Mouse (Mus musculus): Measurements from ENCODE around the gene Dusp5.
A peak's percentile ranks its signal among the peaks of the same experiment; 100 is the strongest.

Gene Dusp5

GRCm38 (mm10) chr19:53517370-53518096, 11.4 kb upstream of the Dusp5 start:
- no peak for DNase-seq (ENCODE audit: extremely low spot score)

DNA sequence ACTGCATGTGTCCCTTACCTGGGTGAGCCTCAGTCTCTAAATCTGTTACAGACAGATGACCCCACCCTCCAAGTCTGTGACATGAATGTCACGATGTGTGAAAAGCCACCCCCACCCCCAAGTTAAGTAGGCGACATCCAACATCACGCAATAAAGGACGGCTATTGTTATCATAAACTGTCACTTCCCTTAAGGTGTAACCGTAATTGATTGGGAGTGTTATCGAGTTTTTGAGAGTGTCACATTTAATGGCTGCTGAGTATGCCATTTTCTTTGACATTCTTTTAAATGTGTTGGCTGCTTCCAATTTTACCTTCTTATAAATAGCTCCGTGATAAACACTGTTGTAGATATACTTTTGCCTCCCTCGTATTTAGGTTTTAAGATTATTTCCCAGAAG, 9.4 kb upstream of the Dusp5 start:
- no peak for DNase-seq (ENCODE audit: extremely low spot score)

DNA sequence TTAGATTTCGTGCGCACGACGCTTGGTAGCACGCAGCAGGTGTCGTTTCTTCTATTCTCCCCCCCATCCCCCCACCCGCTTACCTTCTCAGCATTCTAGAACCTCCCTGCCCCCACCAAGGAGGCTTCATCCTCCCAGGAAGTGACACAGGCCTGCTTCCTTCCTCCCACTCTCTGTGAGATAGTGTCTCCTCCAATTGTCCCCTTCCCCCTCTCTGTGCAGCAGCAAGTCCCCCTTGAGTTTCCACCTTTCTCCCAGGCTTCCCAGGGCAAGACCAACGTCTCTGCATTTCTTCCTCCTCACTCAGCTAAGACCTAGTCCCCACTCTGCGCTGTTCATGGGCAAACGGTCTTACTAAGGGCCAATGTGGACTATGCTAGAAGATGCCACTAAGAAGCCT, 8.9 kb upstream of the Dusp5 start:
- DNase-seq (ENCODE audit: extremely low spot score): no peak

GRCm38 (mm10) chr19:53521137-53521795, 7.6 kb upstream of the Dusp5 start:
- DNase-seq (ENCODE audit: extremely low spot score): no peak

DNA sequence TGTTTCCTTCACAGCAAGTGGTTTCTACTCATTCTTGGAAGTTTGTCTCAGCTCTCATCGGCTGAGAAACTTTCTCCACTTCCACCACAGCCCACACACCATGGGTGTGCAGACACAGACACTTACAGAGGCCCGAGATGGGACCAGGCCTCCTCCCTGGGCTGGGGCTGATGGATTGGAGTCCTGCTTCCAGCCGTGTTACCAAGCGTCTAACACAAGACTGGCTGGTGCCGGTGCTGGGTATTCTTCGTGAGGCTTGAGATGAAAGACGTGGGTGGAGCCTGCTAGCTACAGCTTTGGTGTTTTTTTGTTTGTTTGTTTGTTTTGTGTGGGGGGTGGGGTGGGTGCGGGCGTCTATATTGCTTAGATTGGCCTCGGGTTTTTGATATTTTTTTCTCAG, 1.4 kb upstream of the Dusp5 start:
- DNase-seq (ENCODE audit: extremely low spot score): no peak

DNA sequence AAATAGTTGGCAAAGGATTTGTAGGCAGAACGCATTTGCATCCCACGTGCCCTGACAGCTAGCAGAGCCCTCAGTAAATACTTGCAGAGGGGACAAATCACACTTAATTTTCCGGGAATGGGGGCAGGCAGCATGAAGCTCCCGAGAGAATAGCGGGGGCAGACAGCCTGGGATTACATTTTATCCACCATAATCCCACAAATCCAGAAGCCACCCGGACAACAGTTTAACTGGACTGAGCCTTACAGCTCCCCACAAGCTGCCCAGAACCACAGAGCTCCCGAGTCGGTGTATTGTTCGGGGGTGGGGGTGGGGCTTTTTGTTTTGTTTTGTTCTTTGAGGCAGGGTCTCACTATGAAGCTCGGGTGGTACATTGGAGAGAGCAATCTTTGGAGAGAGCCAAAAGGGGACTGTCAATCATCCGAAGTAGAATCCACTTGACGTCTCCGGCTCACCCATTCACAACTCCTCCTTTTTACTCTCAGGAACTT, 733 bp upstream of the Dusp5 start:
- peak; percentile 53 for DNase-seq (ENCODE audit: extremely low spot score)

DNA sequence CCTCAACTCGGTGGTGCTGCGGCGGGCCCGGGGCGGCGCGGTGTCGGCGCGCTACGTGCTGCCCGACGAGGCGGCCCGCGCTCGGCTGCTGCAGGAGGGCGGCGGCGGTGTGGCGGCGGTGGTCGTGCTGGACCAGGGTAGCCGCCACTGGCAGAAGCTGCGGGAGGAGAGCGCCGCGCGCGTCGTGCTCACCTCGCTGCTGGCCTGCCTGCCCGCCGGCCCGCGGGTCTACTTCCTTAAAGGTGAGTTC, 471 bp downstream of the Dusp5 start:
- no peak for DNase-seq (ENCODE audit: extremely low spot score)

- DNase-seq (ENCODE audit: extremely low spot score): peak; percentile 83
Measured at GRCm38 (mm10) chr19:53529705-53530562, 1.0 kb downstream of the Dusp5 start.

DNA sequence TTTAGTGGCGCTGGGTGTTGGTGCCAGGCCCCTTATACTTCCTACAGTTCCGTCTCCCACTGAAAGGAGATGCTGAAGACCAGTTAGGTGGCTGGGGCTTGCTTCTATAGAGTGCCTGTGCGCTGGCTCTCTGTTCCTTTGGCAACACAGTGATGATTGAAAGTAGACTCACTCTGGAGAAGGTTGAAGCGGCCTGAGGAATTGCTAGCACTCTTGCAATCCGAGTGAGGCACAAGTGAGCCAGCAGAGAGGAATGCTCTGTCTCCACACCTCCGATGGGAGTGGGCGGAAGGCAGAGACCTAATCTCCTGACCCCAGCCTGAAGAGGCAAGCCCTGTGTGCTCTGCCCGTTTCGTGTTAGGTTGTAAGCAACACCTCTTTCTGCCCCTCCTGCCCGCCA, 2.5 kb downstream of the Dusp5 start:
- DNase-seq (ENCODE audit: extremely low spot score): no peak

DNA sequence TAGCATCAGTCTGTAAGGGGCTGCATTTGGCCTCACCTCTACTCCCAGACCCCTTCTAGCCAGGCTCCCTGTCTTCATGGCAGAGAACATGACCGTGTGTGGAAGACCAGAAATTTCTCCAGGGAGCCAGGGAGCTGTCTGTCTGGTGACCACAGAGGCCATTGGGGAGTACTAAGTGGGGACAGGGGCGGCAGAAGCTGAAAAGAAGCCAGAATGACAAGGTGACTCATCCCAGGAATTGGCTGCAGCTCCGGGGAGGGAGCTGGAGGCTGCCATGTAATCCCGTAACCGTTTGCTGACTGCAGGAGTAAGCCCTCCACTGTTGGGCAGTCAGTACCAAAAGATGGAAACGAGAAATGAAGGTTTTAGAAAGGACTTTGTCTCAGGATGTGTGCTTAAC, 3.1 kb downstream of the Dusp5 start:
- DNase-seq (ENCODE audit: extremely low spot score): no peak

- DNase-seq (ENCODE audit: extremely low spot score): no peak
Measured at GRCm38 (mm10) chr19:53532676-53533075, 3.8 kb downstream of the Dusp5 start.

GRCm38 (mm10) chr19:53533236-53533635, 4.3 kb downstream of the Dusp5 start:
- DNase-seq (ENCODE audit: extremely low spot score): no peak

DNA sequence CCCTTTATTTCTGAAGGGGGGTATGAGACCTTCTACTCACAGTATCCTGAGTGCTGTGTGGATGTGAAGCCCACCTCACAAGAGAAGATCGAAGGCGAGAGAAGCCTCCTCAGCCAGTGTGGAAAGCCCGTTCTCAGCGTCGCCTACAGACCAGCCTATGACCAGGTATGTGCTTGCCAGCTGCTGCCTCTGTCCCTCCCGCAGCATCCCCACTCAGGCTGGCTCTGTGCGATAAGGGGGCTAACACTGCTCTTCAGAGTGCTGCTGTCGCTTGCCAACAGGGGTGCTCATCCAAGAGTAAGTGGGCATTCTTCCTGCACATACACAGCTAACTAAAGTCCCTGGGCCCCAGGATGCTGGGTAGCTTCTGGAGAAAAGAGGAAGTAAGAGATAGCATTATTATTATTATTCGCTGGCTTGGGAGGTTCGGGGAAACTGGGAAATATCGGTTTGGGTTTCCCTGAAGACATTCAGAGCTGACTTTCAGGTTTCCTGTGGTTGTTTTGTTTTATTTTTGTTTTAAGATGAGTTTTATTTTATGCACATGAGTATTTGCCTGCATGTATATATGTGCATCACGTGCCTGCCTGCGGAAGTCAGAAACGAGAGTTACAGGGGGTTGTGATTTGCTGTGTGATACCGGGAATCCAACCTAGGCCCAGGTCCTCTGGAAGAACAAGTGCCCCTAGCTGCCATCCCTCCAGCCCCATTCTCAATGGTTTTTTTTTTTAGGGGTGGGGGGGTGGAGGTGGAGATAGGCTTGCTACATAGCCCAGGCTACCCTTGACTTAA, 5.1 kb downstream of the Dusp5 start:
- DNase-seq (ENCODE audit: extremely low spot score): no peak

DNA sequence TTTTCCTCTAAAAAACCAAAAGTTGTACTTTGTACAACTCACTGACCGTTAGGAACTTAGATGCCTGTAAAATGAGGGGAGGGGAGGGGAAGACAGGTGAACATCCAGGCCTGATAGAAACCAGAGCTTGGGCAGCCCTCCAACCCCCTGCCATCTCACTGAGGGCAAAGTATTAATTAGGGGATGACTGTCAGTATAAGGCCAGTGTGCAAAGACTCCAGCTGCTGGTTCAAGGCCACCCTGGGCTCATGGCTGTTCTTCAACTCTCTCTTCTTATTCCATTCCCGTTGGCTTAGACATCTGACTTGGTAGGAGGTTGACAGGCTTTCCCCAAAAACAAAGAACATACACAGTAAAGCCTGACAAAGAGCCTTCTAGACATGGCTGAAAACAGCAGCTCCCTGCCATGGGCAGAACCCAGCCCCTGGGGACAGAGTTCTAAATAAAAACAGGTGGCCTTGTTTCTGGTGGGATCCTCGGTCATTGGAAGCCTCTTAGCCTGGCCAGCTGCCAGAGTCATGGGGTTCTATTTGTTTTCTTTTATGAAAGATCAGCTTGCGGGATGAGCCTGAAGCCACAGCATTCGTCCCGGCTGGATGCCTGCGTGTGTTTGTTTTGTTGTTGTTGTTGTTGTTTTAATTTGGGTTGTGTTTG, 6.0 kb downstream of the Dusp5 start:
- no peak for DNase-seq (ENCODE audit: extremely low spot score)

DNA sequence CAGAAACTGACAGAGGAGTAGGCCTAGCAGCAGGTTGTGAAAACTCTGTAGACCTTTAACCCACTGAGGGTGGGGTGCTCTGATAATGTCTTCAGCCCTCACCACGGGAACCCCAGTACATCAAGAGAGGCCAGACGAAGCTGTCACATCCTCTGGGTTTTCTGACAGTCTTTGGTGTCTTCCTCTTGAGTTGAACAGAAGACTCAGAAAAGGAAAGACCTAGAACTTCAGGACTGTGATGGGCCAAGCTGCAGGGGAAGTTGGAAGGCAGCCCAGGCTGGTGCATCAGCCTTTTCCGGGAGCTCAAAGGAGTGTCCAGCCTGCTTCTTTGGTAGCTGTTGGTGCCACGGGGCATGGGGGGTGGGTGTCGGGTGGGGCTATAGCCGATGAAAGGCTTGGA, 6.5 kb downstream of the Dusp5 start:
- no peak for DNase-seq (ENCODE audit: extremely low spot score)

- DNase-seq (ENCODE audit: extremely low spot score): no peak
Measured at GRCm38 (mm10) chr19:53536251-53536650, 7.3 kb downstream of the Dusp5 start.

DNA sequence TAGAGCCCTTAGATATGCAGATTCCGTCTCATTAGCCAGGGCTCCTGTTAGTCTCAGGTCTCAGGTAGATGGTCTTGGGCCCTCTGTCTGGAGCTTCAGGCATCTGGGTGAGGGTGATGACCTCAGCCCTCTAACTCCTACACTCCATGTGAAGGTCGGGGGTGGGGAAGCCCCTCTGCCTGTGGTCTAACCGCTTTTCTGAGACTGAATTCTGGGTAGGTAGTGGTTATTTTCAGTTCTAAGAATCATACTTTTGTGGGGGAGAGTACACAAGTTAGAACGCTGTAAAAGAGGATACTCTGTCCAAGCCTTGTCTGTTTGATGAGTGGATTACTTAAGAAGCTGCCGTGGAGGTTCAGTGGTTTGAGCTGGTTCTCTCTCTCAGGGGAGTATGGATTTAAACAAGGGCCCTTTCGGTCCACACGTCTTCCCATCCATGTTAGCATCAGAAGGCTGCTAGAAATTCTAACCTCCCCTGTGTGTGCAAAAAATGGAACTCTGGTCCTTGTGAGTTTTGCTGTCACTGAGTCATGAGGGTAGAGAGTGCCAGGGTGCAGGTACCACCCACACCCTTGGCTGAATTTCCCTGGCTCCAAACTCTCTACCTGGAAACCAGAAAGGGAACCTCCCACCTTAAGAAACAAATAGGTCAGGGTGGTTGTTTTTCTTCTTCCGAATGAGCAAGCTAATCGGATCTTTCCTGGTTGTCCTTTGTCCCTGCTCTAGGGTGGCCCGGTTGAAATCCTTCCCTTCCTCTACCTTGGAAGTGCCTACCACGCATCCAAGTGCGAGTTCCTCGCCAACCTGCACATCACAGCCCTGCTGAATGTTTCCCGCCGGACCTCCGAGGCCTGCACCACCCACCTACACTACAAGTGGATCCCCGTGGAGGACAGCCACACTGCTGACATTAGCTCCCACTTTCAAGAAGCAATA, 8.1 kb downstream of the Dusp5 start:
- no peak for DNase-seq (ENCODE audit: extremely low spot score)

DNA sequence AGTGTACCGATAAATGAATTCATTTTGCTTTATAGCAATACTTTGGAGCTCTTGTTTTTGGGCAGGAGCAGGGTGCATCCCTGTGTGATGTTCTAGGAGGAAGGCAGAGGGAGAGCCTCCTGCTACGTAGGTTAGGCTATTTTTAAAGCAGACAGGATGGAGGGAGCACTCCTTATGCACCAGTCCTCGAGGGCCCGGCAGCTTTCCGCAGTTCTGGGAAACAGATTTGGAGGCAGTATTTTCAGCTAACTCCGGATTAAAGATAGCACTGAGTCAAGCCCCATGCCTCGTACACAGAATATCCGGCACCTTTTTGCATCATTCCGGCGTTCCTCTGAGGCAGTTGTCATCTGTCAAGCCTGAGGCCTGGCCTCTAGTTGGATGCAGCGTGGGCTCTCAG, 9.1 kb downstream of the Dusp5 start:
- no peak for DNase-seq (ENCODE audit: extremely low spot score)

- DNase-seq (ENCODE audit: extremely low spot score): no peak
Measured at GRCm38 (mm10) chr19:53538796-53539195, 9.9 kb downstream of the Dusp5 start.

- DNase-seq (ENCODE audit: extremely low spot score): no peak
Measured at GRCm38 (mm10) chr19:53539296-53539695, 10.4 kb downstream of the Dusp5 start.
